Mouse (Mus musculus) spleen, adult 2 months (tissue): ENCODE data around the gene Plpp2. TPM values are rescaled to one million over a fixed set of nuclear protein-coding genes. Genes with fewer than 3 reads are reported as not detected.

Experiments
- DNase-seq, 2 experiments: peaks; one replicate each; pipeline versions ENCODE4 v3.0.0 to v3.0.0-alpha.2; 2012 to 2021; ENCODE audit warnings: low spot score in 2 of 2, low read depth in 1 of 2
- H3K27ac ChIP-seq: fragments of 200-500 bp; 2 replicates; pipeline ENCODE4 v1.5.1; 2012; ENCODE audit warnings: low read length, inconsistent platforms; ENCODE audit not compliant: insufficient read depth
- H3K27me3 ChIP-seq: fragments of 200-500 bp; 2 replicates; pipeline ENCODE4 v1.6.1; 2012; ENCODE audit warnings: mild to moderate bottlenecking, moderate library complexity, low read length, inconsistent platforms; ENCODE audit not compliant: control insufficient read depth, insufficient read depth
- H3K36me3 ChIP-seq: fragments of 200-500 bp; 2 replicates; pipeline ENCODE4 v1.6.1; 2012; ENCODE audit warnings: mild to moderate bottlenecking, low read length, inconsistent platforms; ENCODE audit not compliant: control insufficient read depth, insufficient read depth
- H3K4me1 ChIP-seq: fragments of 200-500 bp; 2 replicates; pipeline ENCODE4 v1.6.1; 2011; ENCODE audit warnings: inconsistent platforms; ENCODE audit not compliant: control insufficient read depth, insufficient read depth, insufficient read length
- H3K4me3 ChIP-seq: fragments of 200-500 bp; 2 replicates; pipeline ENCODE4 v1.5.1; 2011; ENCODE audit warnings: mild to moderate bottlenecking, inconsistent platforms; ENCODE audit not compliant: insufficient read depth, insufficient read length; ENCODE audit errors: extremely low read depth
- CTCF ChIP-seq: fragments of 200-500 bp; IDR thresholded peaks from 2 replicates; pipeline ENCODE4 v1.5.1; 2011; ENCODE audit warnings: mild to moderate bottlenecking, inconsistent platforms; ENCODE audit not compliant: insufficient read depth, insufficient read length, insufficient replicate concordance; ENCODE audit errors: extremely low read depth
- POLR2A ChIP-seq: fragments of 200-500 bp; IDR thresholded peaks from 2 replicates; pipeline ENCODE4 v1.6.1; 2011; ENCODE audit warnings: low read depth, low read length, inconsistent platforms
- WGBS: fragments of 180-500 bp; shearing (Covaris S2); methylation state at CpG from one replicate; pipeline ENCODE4 v1.1.7; 2018; 5-methylcytosine and 5-hydroxymethylcytosine counted together
- polyA plus RNA-seq: library from polyadenylated mRNA; depleted of rRNA; stranded (reverse); fragments of >200 nt; gene quantifications from 2 replicates; pipeline ENCODE4 v1.2.3, GENCODE M21; 2012

Gene Plpp2
- polyA plus RNA-seq, 1 experiment = 6.7 TPM

DNA sequence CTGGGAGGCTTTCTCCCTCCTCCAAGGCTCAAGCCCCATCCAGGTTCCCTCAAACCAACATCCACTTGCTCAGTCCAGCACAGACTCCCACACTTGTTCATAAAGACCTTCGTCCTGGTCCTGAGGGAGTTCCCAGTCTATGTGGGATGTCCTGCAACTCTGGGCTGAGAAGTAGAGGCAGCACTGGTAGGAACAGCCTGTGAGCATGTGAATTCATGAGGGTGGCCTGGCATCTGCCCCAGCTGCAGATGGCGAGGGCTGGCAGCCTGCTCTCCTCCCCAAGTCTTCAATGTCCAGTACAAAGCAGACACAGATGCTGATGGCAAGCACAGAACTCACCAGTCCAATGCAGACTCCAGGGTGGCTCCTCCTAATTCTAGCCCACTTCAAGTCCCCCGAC lies 4.7 kb upstream of the Plpp2 start:
- H3K27me3 ChIP-seq = no peaks in the 10 kb centered on the region
- TF ChIP-seq POLR2A (no peak), CTCF (no peak)
- H3K4me3 ChIP-seq = no peak overlapping the region
- peaks cover 5% of the 10 kb centered on the region; the same call in 1 of the 2 replicates for H3K4me1 ChIP-seq
- WGBS = 69% methylated on average over 3 of the region's 3 CpGs
- H3K27ac ChIP-seq = no peak overlapping the region
- peaks cover 20% of the 10 kb centered on the region for H3K36me3 ChIP-seq
- no peak for DNase-seq

DNA sequence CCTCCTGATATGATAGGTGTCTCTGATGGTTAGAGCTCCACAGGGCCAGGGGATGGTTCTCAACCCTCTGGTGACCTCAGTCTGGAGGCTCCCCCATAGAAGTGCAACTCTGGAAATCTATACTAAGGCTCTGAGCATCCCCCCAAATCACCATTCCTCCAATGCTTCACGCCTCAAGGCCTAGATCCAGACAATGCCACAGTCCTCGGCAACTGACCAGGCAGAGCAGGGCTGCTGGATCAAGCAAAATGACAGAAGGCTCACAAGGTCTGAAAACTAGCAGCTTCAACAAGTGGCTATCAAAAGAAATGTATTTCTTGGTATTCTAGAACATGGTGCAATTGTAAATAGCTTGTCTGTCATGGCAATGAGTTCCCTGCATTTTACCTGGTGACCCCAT lies 4.2 kb upstream of the Plpp2 start:
- Histone ChIP-seq H3K36me3 (peaks cover 20% of the 10 kb centered on the region), H3K27ac (no peak overlapping the region), H3K27me3 (no peaks in the 10 kb centered on the region), H3K4me1 (peaks cover 5% of the 10 kb centered on the region; the same call in 1 of the 2 replicates), H3K4me3 (no peak overlapping the region)
- TF ChIP-seq POLR2A = no peak
- TF ChIP-seq CTCF = no peak
- 92% methylated on average over 2 of the region's 2 CpGs for WGBS
- no peak for DNase-seq

DNA sequence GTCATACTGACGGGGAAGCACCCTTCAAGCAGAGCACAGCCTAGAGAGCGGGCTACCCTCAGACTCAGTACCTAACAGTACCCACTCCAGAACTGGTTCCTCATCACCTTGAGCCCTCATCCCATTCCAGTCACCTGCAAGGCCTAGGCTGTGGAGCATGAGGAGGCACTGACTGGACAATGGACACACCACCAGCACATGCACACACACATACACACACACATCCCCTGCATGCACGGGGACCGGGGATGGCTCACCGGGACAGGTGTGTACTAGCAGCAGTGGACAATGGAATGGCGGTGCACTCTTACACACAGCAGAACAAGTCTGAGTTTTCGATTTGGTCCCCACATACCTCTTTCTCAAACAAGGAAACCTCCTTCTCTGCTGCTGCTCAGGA lies 3.7 kb upstream of the Plpp2 start:
- Histone ChIP-seq H3K27me3 (no peaks in the 10 kb centered on the region), H3K4me3 (no peak overlapping the region), H3K27ac (no peak overlapping the region), H3K4me1 (peaks cover 5% of the 10 kb centered on the region; the same call in 1 of the 2 replicates), H3K36me3 (peaks cover 16% of the 10 kb centered on the region)
- TF ChIP-seq CTCF (no peak), POLR2A (no peak)
- 92% methylated on average over 7 of the region's 7 CpGs for WGBS
- no peak for DNase-seq

DNA sequence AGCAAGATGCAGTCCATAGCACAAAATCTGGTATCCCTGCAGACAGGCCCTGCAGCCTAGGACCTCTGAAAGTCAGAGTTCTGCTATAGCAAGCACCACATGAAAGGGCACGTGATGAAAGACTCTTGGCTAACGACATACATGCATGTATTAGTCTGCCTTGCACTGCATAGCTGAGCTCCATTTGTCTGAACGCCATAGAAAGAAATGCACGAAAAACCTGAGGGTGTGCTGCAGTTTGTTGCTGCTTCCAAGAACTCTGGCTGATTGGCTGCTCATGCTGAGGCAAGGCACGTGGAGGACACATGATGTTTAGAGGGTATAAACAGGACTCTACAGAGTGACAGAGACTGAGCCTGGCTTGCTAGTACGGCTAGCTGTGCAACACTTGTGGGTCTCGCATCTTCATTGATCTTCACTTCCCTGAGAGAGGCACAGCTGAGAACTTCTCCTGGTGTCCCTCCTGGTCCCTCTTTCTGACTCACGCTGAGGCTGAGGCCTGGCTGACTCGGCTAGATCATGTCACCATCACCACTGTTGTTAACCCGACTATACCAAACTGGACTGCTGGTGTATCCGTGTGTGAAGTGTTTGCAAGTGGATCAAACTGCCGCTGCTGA lies 3.0 kb upstream of the Plpp2 start:
- Histone ChIP-seq H3K27me3 (no peaks in the 10 kb centered on the region), H3K27ac (no peak overlapping the region), H3K4me3 (no peak overlapping the region), H3K36me3 (peaks cover 11% of the 10 kb centered on the region), H3K4me1 (peaks cover 5% of the 10 kb centered on the region; the same call in 1 of the 2 replicates)
- TF ChIP-seq CTCF (no peak), POLR2A (no peak)
- DNase-seq = no peak
- WGBS = 89% methylated on average over 12 of the region's 12 CpGs

DNA sequence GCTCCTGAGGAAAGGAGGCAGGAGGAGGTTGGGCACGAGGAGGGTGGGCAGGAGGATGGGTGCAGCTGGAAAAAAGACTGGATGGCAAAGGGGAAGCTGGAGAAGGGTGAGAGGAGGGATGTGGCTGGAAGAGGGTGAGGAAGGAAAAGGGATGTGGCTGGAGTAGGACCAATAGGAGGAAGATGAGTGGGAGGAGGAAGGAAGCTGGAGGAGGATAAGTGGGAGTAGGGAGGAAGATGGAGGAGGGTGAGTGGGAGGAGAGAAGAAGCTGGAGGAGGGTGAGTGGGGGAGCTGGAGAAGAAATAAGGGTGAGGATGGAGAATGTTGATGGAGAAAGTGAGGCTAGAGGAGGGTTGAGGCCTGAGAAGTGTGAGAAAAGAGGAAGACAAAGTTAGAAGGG lies 1.8 kb upstream of the Plpp2 start:
- 90% methylated on average over 1 of the region's 1 CpGs for WGBS
- H3K4me1 ChIP-seq = peaks cover 5% of the 10 kb centered on the region; the same call in 1 of the 2 replicates
- no peaks in the 10 kb centered on the region for H3K27me3 ChIP-seq
- no peak for TF ChIP-seq CTCF
- TF ChIP-seq POLR2A = no peak
- no peak overlapping the region for H3K4me3 ChIP-seq
- DNase-seq = no peak
- peaks cover 2% of the 10 kb centered on the region; the same call in 1 of the 2 replicates for H3K36me3 ChIP-seq
- no peak overlapping the region for H3K27ac ChIP-seq

DNA sequence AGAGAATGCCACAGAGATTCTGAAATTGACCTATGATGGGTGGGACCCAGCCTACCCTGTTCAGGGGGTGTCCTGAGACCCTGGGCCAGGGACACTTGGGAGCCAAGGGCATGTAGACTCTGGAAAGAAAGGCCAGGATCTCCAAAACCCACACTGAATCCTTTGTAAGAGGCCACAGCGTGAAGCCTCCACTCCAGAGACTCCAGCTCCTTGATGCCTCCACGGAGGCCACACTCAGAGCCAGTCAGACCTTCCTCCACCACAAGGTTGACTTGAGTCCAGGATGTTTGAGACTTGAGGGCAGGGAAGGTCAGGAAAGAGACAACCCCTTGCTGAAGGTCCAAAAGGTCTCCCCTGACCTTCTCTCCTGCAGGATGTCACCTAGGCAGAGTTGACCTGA lies 830 bp upstream of the Plpp2 start:
- no peaks in the 10 kb centered on the region for H3K27me3 ChIP-seq
- no peak overlapping the region for H3K27ac ChIP-seq
- no peak overlapping the region for H3K4me3 ChIP-seq
- no peak for DNase-seq
- TF ChIP-seq CTCF = no peak
- no peaks in the 10 kb centered on the region for H3K36me3 ChIP-seq
- H3K4me1 ChIP-seq = peaks cover 5% of the 10 kb centered on the region; the same call in 1 of the 2 replicates
- WGBS = 85% methylated on average over 2 of the region's 2 CpGs

DNA sequence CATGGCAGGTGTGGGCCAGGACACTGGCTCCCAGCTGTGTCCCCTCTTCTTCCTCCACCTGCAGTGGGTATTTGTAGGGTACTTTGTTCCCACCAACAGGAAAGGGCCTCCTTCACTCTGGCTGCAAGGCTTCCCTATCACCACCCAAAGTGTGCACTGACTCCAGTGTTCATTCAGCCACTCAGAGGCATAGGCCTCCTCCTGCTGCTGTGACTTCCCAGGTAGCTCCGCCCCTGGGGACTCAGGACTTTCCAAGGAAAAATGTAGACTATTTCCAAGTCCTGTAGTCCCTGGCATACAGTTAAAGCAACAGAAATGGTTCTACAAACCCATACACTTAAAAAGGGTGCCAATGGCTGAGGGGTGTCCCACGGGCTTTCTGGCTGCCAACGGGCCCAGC lies 918 bp downstream of the Plpp2 start:
- no peaks in the 10 kb centered on the region for H3K27me3 ChIP-seq
- DNase-seq = no peak
- no peak overlapping the region for H3K27ac ChIP-seq
- TF ChIP-seq POLR2A = no peak
- 56% methylated on average over 3 of the region's 3 CpGs for WGBS
- peaks cover 5% of the 10 kb centered on the region; the same call in 1 of the 2 replicates for H3K4me1 ChIP-seq
- H3K4me3 ChIP-seq = peak overlapping the region; percentile 80; the same call in 1 of the 2 replicates
- no peaks in the 10 kb centered on the region for H3K36me3 ChIP-seq
